Mouse (Mus musculus): ENCODE results near the gene Nos3.

The Nos3 gene

GRCm38 (mm10) chr5:24364508-24364907, at the start of gene Nos3:
Nos3 (plus strand) TSS chr5:24364810.
- CTCF ChIA-PET: no interaction called here

- CTCF ChIA-PET: no interaction called here
These were observed 44.7 kb upstream of the Nos3 start for GRCm38 (mm10) chr5:24319776-24320466.

- CTCF ChIA-PET: no interaction called here
These were observed 44.2 kb upstream of the Nos3 start for GRCm38 (mm10) chr5:24320467-24320813.

GRCm38 (mm10) chr5:24320894-24321293, 43.7 kb upstream of the Nos3 start:
- CTCF ChIA-PET: no interaction called here

GRCm38 (mm10) chr5:24321711-24322682, 42.6 kb upstream of the Nos3 start:
- CTCF ChIA-PET: no interaction called here

GRCm38 (mm10) chr5:24325251-24325650, 39.4 kb upstream of the Nos3 start:
- CTCF ChIA-PET: no interaction called here

GRCm38 (mm10) chr5:24326166-24326841, 38.3 kb upstream of the Nos3 start:
- CTCF ChIA-PET: no interaction called here

GRCm38 (mm10) chr5:24326842-24327417, 37.7 kb upstream of the Nos3 start:
- CTCF ChIA-PET: no interaction called here

GRCm38 (mm10) chr5:24328813-24329211, 35.8 kb upstream of the Nos3 start:
- CTCF ChIA-PET: no interaction called here

GRCm38 (mm10) chr5:24329212-24329964, 35.2 kb upstream of the Nos3 start:
- CTCF ChIA-PET: no interaction called here

- CTCF ChIA-PET: no interaction called here
These were observed 34.7 kb upstream of the Nos3 start for GRCm38 (mm10) chr5:24329965-24330298.

- CTCF ChIA-PET: no interaction called here
These were observed 32.2 kb upstream of the Nos3 start for GRCm38 (mm10) chr5:24332401-24332800.

- CTCF ChIA-PET: interaction anchor here (0.6 kb wide), 1 partner anchor 546 kb away, joined by 5 read pairs; no protein-coding TSS in a partner anchor
These were observed 29.9 kb upstream of the Nos3 start for GRCm38 (mm10) chr5:24334749-24335148.

GRCm38 (mm10) chr5:24335888-24336511, 28.6 kb upstream of the Nos3 start:
- CTCF ChIA-PET: no interaction called here

- CTCF ChIA-PET: interaction anchor here (0.6 kb wide), 1 partner anchor 36 kb away, joined by 3 read pairs; no protein-coding TSS in a partner anchor
These were observed 27.2 kb upstream of the Nos3 start for GRCm38 (mm10) chr5:24337366-24337765.

- CTCF ChIA-PET: interaction anchor here (0.6 kb wide), 1 partner anchor 35 kb away, joined by 3 read pairs; no protein-coding TSS in a partner anchor
These were observed 26.8 kb upstream of the Nos3 start for GRCm38 (mm10) chr5:24337821-24338220.

- CTCF ChIA-PET: no interaction called here
These were observed 22.2 kb upstream of the Nos3 start for GRCm38 (mm10) chr5:24342205-24342963.

- CTCF ChIA-PET: no interaction called here
These were observed 21.6 kb upstream of the Nos3 start for GRCm38 (mm10) chr5:24342966-24343365.

GRCm38 (mm10) chr5:24343379-24343778, 21.2 kb upstream of the Nos3 start:
- CTCF ChIA-PET: no interaction called here

GRCm38 (mm10) chr5:24343977-24344436, 20.6 kb upstream of the Nos3 start:
- CTCF ChIA-PET: no interaction called here
